Mouse (Mus musculus): ENCODE data around the gene Kcng3. TPM values are rescaled to one million over a fixed set of nuclear protein-coding genes. Genes with fewer than 3 reads are reported as not detected.

The Kcng3 gene
- polyA plus RNA-seq, 1 experiment from 2014 or later, result not detected

DNA sequence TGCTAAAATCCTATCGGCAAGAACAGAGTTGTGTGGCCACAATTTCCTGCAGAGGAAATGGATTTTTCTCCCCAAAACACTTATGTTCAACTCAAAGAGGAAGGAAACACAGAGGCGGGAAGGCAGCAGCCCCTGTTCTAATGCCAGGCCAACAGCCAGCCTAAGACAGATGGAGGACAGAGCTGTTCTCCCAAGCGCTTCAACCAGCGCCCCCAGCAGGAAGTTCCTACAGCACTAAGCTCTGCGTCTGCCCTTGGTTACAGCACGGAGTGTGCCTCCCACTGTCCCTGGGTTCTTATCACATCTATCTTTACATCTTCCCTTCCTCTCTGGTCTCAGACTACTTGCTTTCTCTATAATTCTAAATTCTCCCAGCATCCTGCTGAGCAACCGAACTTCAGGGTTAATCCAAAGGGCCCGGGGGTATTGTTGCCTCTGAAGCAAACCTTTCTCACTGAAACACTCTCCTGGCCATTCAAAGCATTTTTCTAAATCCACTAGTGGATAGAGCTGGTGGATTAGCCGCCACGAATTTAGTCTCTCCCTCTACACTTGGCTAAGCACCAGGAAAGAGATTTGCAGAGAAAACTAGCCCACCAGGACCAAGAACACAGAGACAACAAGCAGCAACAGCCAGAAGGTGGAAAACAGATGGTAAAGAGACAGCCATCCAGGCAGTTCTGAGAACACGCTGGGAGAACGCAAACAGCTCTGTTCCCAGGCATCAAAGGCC lies 83.0 kb downstream of the Kcng3 start:
- H3K9me3 ChIP-seq (ENCODE audit: control insufficient read depth, low read length), result no peaks in the 10 kb centered on the region
- no peak overlapping the region for H3K4me3 ChIP-seq (ENCODE audit: low read length)
- H3K9ac ChIP-seq (ENCODE audit: low read depth, low read length), result no peak overlapping the region
- peaks cover 5% of the 10 kb centered on the region; the same call in 1 of the 2 replicates for H3K4me1 ChIP-seq (ENCODE audit: control insufficient read depth, insufficient read depth, low read length)
- 43% methylated on average over 12 of the region's 12 CpGs for WGBS
- no peak overlapping the region for H3K4me2 ChIP-seq (replicated peaks; ENCODE audit: low read depth, low read length)
- H3K27me3 ChIP-seq (ENCODE audit: control insufficient read depth, insufficient read depth, low read length), result peaks cover 17% of the 10 kb centered on the region; the same call in 1 of the 2 replicates
- no peak for ATAC-seq (ENCODE audit: low FRiP score, low TSS enrichment)
- no peaks in the 10 kb centered on the region for H3K36me3 ChIP-seq (ENCODE audit: control insufficient read depth, insufficient read depth, low read length)
- no peak overlapping the region for H3K27ac ChIP-seq (ENCODE audit: low read depth, low read length)

DNA sequence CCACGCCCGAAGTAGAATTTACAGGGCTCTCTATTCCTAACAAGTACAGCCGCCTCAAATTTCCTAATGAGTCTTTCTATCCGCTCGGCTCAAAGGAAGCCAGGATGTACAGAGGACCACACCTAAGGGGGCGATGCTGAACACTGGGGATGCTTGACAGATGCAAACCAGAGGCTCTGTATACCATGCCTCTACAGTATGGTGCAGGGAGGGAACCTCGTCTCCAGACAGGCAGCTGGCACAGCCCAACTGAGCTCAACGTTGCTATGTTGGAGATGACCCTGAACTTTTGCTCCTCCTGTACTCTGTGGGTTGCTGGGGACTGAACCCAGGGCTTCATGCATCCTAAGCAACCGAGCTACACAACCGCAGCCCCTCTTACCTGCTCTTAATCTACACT lies 84.5 kb downstream of the Kcng3 start:
- Histone ChIP-seq H3K4me1 (ENCODE audit: control insufficient read depth, insufficient read depth, low read length) (peaks cover 5% of the 10 kb centered on the region; the same call in 1 of the 2 replicates), H3K27me3 (ENCODE audit: control insufficient read depth, insufficient read depth, low read length) (peaks cover 17% of the 10 kb centered on the region; the same call in 1 of the 2 replicates), H3K9ac (ENCODE audit: low read depth, low read length) (no peak overlapping the region), H3K36me3 (ENCODE audit: control insufficient read depth, insufficient read depth, low read length) (no peaks in the 10 kb centered on the region), H3K4me2 (replicated peaks; ENCODE audit: low read depth, low read length) (no peak overlapping the region), H3K27ac (ENCODE audit: low read depth, low read length) (no peak overlapping the region), H3K4me3 (ENCODE audit: low read length) (no peak overlapping the region), H3K9me3 (ENCODE audit: control insufficient read depth, low read length) (no peaks in the 10 kb centered on the region)
- WGBS, result 45% methylated on average over 10 of the region's 10 CpGs
- 0 out of 2 replicates have a peak, but pooled peaks have one; percentile 50 for ATAC-seq (ENCODE audit: low FRiP score, low TSS enrichment)

DNA sequence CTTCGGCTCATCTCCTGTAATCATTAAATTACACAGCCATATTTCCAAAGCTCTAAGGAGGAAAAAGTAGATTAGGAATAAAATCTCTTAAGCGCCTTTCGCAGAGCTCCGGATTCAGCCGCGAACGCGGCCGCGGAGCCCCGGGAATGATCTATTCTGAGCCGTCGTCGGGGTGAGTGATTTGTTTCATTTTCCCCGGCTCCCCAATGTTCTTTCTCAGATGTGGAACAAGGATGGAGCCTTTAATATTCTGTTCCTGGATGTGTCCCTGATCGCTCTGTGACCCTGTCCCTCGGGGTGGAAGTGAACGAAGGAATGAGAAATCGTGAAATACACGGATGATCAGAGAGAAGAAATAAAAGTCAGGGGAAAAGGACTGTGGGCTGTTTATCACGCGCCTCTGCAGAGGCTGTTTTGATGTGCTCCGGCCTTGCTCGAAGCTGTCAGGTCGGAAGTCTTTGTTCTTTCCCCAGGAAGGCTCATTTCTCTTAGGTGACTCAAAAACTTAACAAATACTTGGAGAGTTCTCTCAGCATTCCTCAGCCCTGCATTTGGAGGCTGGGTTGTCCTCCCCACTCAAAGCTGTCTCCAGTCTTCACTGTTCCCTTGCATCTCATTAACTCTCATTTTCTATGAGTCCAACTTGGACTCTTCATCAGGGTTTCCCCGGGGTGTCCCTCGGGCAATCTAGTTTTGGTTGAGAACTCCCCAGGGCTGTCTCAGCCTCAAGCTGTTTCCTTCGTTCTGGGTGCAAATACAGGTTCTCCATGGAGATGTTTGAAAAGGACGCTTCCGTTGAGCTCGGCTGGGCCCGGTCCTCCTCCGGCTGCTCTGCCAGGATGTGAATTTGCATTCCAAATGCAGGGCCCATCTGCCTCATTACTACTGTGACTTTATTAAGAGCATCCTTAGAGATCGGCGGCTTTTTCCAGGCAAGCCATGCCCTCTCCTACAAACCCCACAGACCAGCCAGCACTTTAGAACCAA lies 85.6 kb downstream of the Kcng3 start:
- Histone ChIP-seq H3K4me3 (ENCODE audit: low read length) (peak overlapping the region; percentile 29), H3K36me3 (ENCODE audit: control insufficient read depth, insufficient read depth, low read length) (no peaks in the 10 kb centered on the region), H3K4me1 (ENCODE audit: control insufficient read depth, insufficient read depth, low read length) (peaks cover 5% of the 10 kb centered on the region; the same call in 1 of the 2 replicates), H3K27me3 (ENCODE audit: control insufficient read depth, insufficient read depth, low read length) (peaks cover 17% of the 10 kb centered on the region; the same call in 1 of the 2 replicates), H3K4me2 (replicated peaks; ENCODE audit: low read depth, low read length) (peak overlapping the region; percentile 47), H3K27ac (ENCODE audit: low read depth, low read length) (no peak overlapping the region), H3K9ac (ENCODE audit: low read depth, low read length) (peak overlapping the region; percentile 32; the same call in 1 of the 2 replicates), H3K9me3 (ENCODE audit: control insufficient read depth, low read length) (no peaks in the 10 kb centered on the region)
- no peak for ATAC-seq (ENCODE audit: low FRiP score, low TSS enrichment)
- 6% methylated on average over 35 of the region's 35 CpGs for WGBS

DNA sequence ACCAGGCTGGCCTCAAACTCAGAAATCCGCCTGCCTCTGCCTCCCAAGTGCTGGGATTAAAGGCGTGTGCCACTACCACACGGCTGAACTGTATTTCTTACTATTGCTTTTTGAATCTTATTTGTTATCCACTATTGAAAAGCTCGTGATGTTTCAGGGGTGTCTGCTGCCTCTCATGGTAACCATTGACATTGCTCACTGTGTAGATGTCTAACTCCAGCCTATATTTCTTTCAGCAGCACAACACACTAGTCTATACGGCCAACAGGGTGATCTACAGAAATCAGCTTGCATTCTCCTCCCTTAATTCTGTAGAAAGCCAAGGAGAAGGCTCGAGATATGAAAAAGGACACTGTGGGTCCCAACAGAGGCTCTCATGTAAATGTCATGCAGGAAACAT lies 86.4 kb downstream of the Kcng3 start:
- H3K9me3 ChIP-seq (ENCODE audit: control insufficient read depth, low read length), result no peaks in the 10 kb centered on the region
- H3K9ac ChIP-seq (ENCODE audit: low read depth, low read length), result no peak overlapping the region
- H3K4me3 ChIP-seq (ENCODE audit: low read length), result no peak overlapping the region; the same call in 1 of the 2 replicates
- no peak for ATAC-seq (ENCODE audit: low FRiP score, low TSS enrichment)
- peak overlapping the region; percentile 47; the same call in 1 of the 2 replicates for H3K4me2 ChIP-seq (replicated peaks; ENCODE audit: low read depth, low read length)
- no peak overlapping the region for H3K27ac ChIP-seq (ENCODE audit: low read depth, low read length)
- WGBS, result 86% methylated on average over 6 of the region's 6 CpGs
- peaks cover 5% of the 10 kb centered on the region; the same call in 1 of the 2 replicates for H3K4me1 ChIP-seq (ENCODE audit: control insufficient read depth, insufficient read depth, low read length)
- H3K27me3 ChIP-seq (ENCODE audit: control insufficient read depth, insufficient read depth, low read length), result peaks cover 17% of the 10 kb centered on the region; the same call in 1 of the 2 replicates
- H3K36me3 ChIP-seq (ENCODE audit: control insufficient read depth, insufficient read depth, low read length), result no peaks in the 10 kb centered on the region

DNA sequence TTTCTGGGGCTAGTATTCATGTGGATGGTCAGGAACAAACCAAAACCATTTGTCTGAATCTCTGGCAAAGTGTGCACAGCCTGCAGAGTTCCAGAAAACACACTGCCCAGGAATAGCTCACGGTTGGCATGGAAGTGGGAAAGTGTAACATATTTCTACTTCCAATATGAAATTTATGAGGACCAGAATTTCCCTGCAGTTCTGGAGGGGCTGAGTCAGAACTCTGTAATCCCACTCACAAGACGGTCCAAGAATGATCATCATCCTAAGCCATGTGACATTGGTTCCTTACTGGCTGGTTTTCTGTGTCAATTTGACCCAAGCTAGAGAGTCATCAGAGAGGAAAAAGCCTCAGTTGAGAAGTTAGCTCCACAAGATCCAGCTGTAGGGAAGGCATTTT lies 89.3 kb downstream of the Kcng3 start:
- no peak overlapping the region for H3K4me2 ChIP-seq (replicated peaks; ENCODE audit: low read depth, low read length)
- H3K36me3 ChIP-seq (ENCODE audit: control insufficient read depth, insufficient read depth, low read length), result no peaks in the 10 kb centered on the region
- 86% methylated on average over 2 of the region's 2 CpGs for WGBS
- ATAC-seq (ENCODE audit: low FRiP score, low TSS enrichment), result no peak
- H3K4me1 ChIP-seq (ENCODE audit: control insufficient read depth, insufficient read depth, low read length), result peaks cover 15% of the 10 kb centered on the region; the same call in 1 of the 2 replicates
- H3K4me3 ChIP-seq (ENCODE audit: low read length), result no peak overlapping the region
- no peaks in the 10 kb centered on the region for H3K9me3 ChIP-seq (ENCODE audit: control insufficient read depth, low read length)
- H3K27me3 ChIP-seq (ENCODE audit: control insufficient read depth, insufficient read depth, low read length), result peaks cover 10% of the 10 kb centered on the region; the same call in 1 of the 2 replicates
- H3K9ac ChIP-seq (ENCODE audit: low read depth, low read length), result no peak overlapping the region
- H3K27ac ChIP-seq (ENCODE audit: low read depth, low read length), result no peak overlapping the region

DNA sequence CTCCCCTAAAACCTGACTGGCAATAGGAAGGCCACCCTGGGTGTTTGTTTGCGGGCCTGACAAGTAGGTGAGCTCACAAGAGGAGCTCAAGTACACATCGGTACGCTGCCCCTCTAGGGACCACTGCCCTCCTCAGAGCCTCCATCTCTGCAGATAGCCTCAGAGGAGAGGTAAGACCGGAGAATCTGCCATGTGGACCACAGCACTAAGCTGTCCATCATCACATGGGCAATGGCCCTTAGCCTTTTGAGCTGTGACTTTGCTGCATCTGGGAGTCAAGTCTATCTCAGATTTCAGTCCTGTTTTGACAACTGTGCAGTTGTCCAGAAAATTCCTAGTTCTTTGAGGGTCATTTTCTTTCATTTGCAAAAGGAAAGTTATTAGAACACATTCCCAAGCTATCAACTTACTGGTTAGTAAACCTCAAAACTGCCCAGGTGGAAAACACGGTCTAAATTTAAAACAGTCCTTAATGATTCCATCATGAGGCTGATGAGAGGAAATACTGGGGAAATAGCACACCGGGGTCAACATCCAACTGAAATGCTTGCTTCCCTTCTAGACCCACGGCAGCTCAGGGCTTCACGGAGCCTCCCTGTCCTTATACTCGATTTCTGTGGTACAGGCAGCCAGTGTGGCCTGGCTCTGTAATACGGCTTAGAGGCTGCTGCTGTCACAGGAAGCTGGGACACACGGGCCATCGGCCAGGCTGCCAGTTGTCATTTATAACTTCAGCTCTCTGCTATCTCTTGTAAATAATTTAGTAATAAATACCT lies 92.2 kb downstream of the Kcng3 start:
- Histone ChIP-seq H3K27ac (ENCODE audit: low read depth, low read length) (peak overlapping the region; percentile 31; the same call in 1 of the 2 replicates), H3K4me2 (replicated peaks; ENCODE audit: low read depth, low read length) (no peak overlapping the region), H3K9me3 (ENCODE audit: control insufficient read depth, low read length) (no peaks in the 10 kb centered on the region), H3K9ac (ENCODE audit: low read depth, low read length) (no peak overlapping the region), H3K4me1 (ENCODE audit: control insufficient read depth, insufficient read depth, low read length) (peaks cover 10% of the 10 kb centered on the region; the same call in 1 of the 2 replicates), H3K36me3 (ENCODE audit: control insufficient read depth, insufficient read depth, low read length) (no peaks in the 10 kb centered on the region), H3K4me3 (ENCODE audit: low read length) (no peak overlapping the region), H3K27me3 (ENCODE audit: control insufficient read depth, insufficient read depth, low read length) (no peaks in the 10 kb centered on the region)
- ATAC-seq (ENCODE audit: low FRiP score, low TSS enrichment), result peak; percentile 74
- 33% methylated on average over 12 of the region's 12 CpGs for WGBS

DNA sequence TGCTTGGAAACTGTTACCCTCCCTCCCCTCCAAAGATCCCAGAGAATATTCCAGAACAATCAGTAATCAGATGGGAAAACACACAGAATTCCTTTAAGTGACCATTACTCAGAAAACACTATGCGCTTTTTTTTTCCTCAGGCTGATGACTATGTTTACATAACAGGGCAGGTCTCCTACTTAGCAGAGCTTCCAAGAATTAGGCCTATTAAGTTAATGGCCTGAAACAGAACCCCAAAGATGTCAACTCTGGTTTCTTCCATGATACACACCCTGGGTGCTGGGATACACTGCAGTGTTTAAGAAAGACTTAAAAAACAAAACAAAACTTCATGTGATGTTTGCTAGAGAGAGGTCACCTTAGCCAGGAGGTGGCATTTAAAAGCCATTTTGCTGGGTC lies 93.0 kb downstream of the Kcng3 start:
- Histone ChIP-seq H3K9me3 (ENCODE audit: control insufficient read depth, low read length) (no peaks in the 10 kb centered on the region), H3K27ac (ENCODE audit: low read depth, low read length) (peak overlapping the region; percentile 31; the same call in 1 of the 2 replicates)

GRCm38 (mm10) chr17:83538141-83538540 lies 93.6 kb downstream of the Kcng3 start:
- Histone ChIP-seq H3K9me3 (ENCODE audit: control insufficient read depth, low read length) (no peaks in the 10 kb centered on the region), H3K27ac (ENCODE audit: low read depth, low read length) (no peak overlapping the region; the same call in 1 of the 2 replicates), H3K4me1 (ENCODE audit: control insufficient read depth, insufficient read depth, low read length) (peaks cover 10% of the 10 kb centered on the region; the same call in 1 of the 2 replicates), H3K4me2 (replicated peaks; ENCODE audit: low read depth, low read length) (no peak overlapping the region), H3K9ac (ENCODE audit: low read depth, low read length) (no peak overlapping the region), H3K4me3 (ENCODE audit: low read length) (no peak overlapping the region), H3K27me3 (ENCODE audit: control insufficient read depth, insufficient read depth, low read length) (no peaks in the 10 kb centered on the region), H3K36me3 (ENCODE audit: control insufficient read depth, insufficient read depth, low read length) (no peaks in the 10 kb centered on the region)
- 53% methylated on average over 9 of the region's 9 CpGs for WGBS
- no peak for ATAC-seq (ENCODE audit: low FRiP score, low TSS enrichment)

More for the DNA sequence above, 93.0 kb downstream of the Kcng3 start:
- ATAC-seq (ENCODE audit: low FRiP score, low TSS enrichment), result peak; percentile 68
- Histone ChIP-seq H3K4me2 (replicated peaks; ENCODE audit: low read depth, low read length) (no peak overlapping the region), H3K27me3 (ENCODE audit: control insufficient read depth, insufficient read depth, low read length) (no peaks in the 10 kb centered on the region), H3K4me3 (ENCODE audit: low read length) (no peak overlapping the region), H3K4me1 (ENCODE audit: control insufficient read depth, insufficient read depth, low read length) (peaks cover 10% of the 10 kb centered on the region; the same call in 1 of the 2 replicates), H3K9ac (ENCODE audit: low read depth, low read length) (no peak overlapping the region), H3K36me3 (ENCODE audit: control insufficient read depth, insufficient read depth, low read length) (no peaks in the 10 kb centered on the region)
- 46% methylated on average over 1 of the region's 1 CpGs for WGBS

All from kidney, embryonic 14.5 days (tissue).